Mouse (Mus musculus) heart, adult 2 months (tissue): Measurements from ENCODE around the gene Sh2d2a.

ENCODE experiments used
- CTCF ChIP-seq: fragments of 200-600 bp; IDR thresholded peaks from 2 replicates; pipeline ENCODE4 v1.8.1; 2022; ENCODE audit warnings: antibody characterized with exemption, mild to moderate bottlenecking, moderate library complexity
- EP300 ChIP-seq: fragments of 200-500 bp; IDR thresholded peaks from 2 replicates; pipeline ENCODE4 v1.6.1; 2011; ENCODE audit warnings: low read depth, low read length, control low read depth; ENCODE audit not compliant: insufficient read depth
- POLR2A ChIP-seq: fragments of 200-500 bp; IDR thresholded peaks from 2 replicates; pipeline ENCODE4 v1.6.1; 2011; ENCODE audit warnings: mild to moderate bottlenecking, low read depth, low read length, control low read depth; ENCODE audit not compliant: insufficient read depth

DNA sequence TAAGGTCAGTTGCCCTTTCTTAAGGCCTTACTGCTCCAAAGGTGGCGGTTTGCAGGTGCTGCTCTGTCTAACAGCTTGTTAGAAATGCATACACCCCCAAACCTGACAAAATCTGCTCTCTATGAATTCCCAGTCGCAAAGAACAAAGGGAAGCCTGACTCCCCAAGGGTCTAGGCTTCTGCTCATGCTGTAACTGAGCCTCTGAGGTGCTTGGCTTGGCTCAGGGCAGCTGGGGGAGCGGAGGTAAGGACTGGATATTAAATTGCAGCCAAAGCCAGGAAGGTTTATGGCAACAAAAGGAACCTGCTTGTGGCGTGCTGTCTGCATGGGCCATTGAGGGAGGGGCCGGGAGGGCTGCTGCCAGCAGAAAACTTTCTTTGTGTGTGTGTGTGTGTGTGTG lies 57.3 kb downstream of the Sh2d2a start:
- TF ChIP-seq POLR2A: no peak
- no peak for TF ChIP-seq CTCF
- TF ChIP-seq EP300: no peak
